Mouse (Mus musculus) testis, adult 2 months (tissue): ENCODE results near the gene Btbd18. TPM values are rescaled to one million over a fixed set of nuclear protein-coding genes. Genes with fewer than 3 reads are reported as not detected.

Experiments
- H3K27ac ChIP-seq: fragments of 200-500 bp; 2 replicates; pipeline ENCODE4 v1.5.1; 2012; ENCODE audit warnings: low read depth, low read length; ENCODE audit not compliant: control insufficient read depth, insufficient read depth
- H3K27me3 ChIP-seq: fragments of 200-500 bp; 2 replicates; pipeline ENCODE4 v1.6.1; 2012; ENCODE audit warnings: mild to moderate bottlenecking, low read length, moderate library complexity; ENCODE audit not compliant: control insufficient read depth, insufficient read depth
- H3K36me3 ChIP-seq: fragments of 200-500 bp; 2 replicates; pipeline ENCODE4 v1.6.1; 2012; ENCODE audit warnings: mild to moderate bottlenecking, low read length; ENCODE audit not compliant: control insufficient read depth, insufficient read depth
- H3K4me1 ChIP-seq: fragments of 200-500 bp; 2 replicates; pipeline ENCODE4 v1.6.1; 2012; ENCODE audit warnings: low read length; ENCODE audit not compliant: control insufficient read depth, insufficient read depth
- H3K4me3 ChIP-seq: fragments of 200-500 bp; 2 replicates; pipeline ENCODE4 v1.5.1; 2012; ENCODE audit warnings: low read depth, mild to moderate bottlenecking, low read length, moderate library complexity, mixed read lengths; ENCODE audit not compliant: control insufficient read depth
- CTCF ChIP-seq: fragments of 200-500 bp; IDR thresholded peaks from 2 replicates; pipeline ENCODE4 v1.5.1; 2012; ENCODE audit warnings: low read depth, mild to moderate bottlenecking, inconsistent platforms, low read length, moderate library complexity; ENCODE audit not compliant: control insufficient read depth, insufficient read depth, insufficient replicate concordance
- POLR2A ChIP-seq: fragments of 200-500 bp; IDR thresholded peaks from 2 replicates; pipeline ENCODE4 v1.6.1; 2012; ENCODE audit warnings: low read depth, mild to moderate bottlenecking, inconsistent platforms, low read length, moderate library complexity; ENCODE audit not compliant: control insufficient read depth
- polyA plus RNA-seq: library from polyadenylated mRNA; depleted of rRNA; stranded (reverse); fragments of >200 nt; gene quantifications from 2 replicates; pipeline ENCODE4 v1.2.3, GENCODE M21; 2012

Gene Btbd18
- polyA plus RNA-seq, 1 experiment: 4.2 TPM

- Histone ChIP-seq H3K27me3 (no peaks in the 10 kb centered on the region), H3K27ac (peak overlapping the region; percentile 39)
- no peak for TF ChIP-seq POLR2A
- TF ChIP-seq CTCF: no peak
Observed at GRCm38 (mm10) chr2:84682605-84683183, 23.8 kb downstream of the Btbd18 start.

GRCm38 (mm10) chr2:84688080-84688844, 29.4 kb downstream of the Btbd18 start:
- no peak for TF ChIP-seq POLR2A
- TF ChIP-seq CTCF: no peak
- no peaks in the 10 kb centered on the region for H3K27me3 ChIP-seq
- H3K4me1 ChIP-seq: no peaks in the 10 kb centered on the region
- peaks cover 2% of the 10 kb centered on the region; the same call in 1 of the 2 replicates for H3K36me3 ChIP-seq
- H3K27ac ChIP-seq: no peak overlapping the region; the same call in 1 of the 2 replicates
- no peak overlapping the region for H3K4me3 ChIP-seq

More at GRCm38 (mm10) chr2:84682605-84683183, 23.8 kb downstream of the Btbd18 start:
- H3K36me3 ChIP-seq: no peaks in the 10 kb centered on the region; the same call in 1 of the 2 replicates
- H3K4me1 ChIP-seq: no peaks in the 10 kb centered on the region; the same call in 1 of the 2 replicates
- no peak overlapping the region for H3K4me3 ChIP-seq

DNA sequence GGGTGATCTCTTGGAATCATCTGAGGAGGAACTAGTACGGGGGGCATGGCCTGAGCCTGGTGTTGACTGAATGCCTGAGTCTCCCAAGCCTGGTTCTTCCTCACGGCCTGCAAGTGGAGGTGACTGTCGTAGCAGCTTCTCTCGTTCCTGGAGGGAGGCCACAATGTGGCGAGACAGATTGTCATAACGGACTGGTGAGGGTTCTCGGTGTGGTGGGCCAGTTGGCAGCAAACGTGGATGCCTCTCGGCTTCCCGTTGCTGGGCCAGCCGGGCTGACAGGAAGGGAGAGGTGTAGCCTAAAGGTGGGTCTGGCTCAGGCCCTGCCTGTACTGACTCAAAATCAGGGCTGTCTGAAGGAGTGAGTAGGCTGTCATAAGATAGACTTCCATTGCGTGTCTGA, 31.2 kb downstream of the Btbd18 start:
- H3K27ac ChIP-seq: no peak overlapping the region
- no peaks in the 10 kb centered on the region for H3K4me1 ChIP-seq
- H3K27me3 ChIP-seq: no peaks in the 10 kb centered on the region
- TF ChIP-seq POLR2A (no peak), CTCF (no peak)
- no peak overlapping the region for H3K4me3 ChIP-seq
- H3K36me3 ChIP-seq: peaks cover 4% of the 10 kb centered on the region

- H3K4me3 ChIP-seq: no peak overlapping the region
- TF ChIP-seq CTCF: no peak
- TF ChIP-seq POLR2A: no peak
- no peaks in the 10 kb centered on the region for H3K4me1 ChIP-seq
- H3K27me3 ChIP-seq: no peaks in the 10 kb centered on the region
- H3K36me3 ChIP-seq: peaks cover 6% of the 10 kb centered on the region
- H3K27ac ChIP-seq: no peak overlapping the region
Observed at GRCm38 (mm10) chr2:84695007-84695695, 36.3 kb downstream of the Btbd18 start.

DNA sequence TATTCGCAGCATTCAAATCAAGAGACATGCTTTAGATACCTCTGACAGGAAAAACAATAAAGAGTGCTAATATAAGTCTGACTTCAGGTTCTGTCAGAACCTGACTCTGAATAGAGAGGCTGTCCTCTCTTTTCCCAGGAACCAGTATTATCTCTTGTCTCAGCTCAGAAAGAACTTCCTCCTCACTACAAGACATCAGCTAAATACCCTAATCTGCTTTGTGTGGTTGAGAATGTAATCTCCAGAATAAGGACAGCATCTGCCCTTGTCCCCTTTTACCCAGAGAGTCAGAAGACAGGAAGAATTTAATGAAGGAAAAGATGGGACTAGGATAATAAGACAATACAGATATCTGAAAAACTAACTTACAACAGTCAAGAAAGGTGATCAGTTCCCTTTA, 44.6 kb downstream of the Btbd18 start:
- H3K36me3 ChIP-seq: peaks cover 1% of the 10 kb centered on the region; the same call in 1 of the 2 replicates
- H3K4me3 ChIP-seq: no peak overlapping the region
- no peaks in the 10 kb centered on the region for H3K27me3 ChIP-seq
- no peak overlapping the region for H3K27ac ChIP-seq
- no peak for TF ChIP-seq CTCF
- TF ChIP-seq POLR2A: no peak
- no peaks in the 10 kb centered on the region for H3K4me1 ChIP-seq

DNA sequence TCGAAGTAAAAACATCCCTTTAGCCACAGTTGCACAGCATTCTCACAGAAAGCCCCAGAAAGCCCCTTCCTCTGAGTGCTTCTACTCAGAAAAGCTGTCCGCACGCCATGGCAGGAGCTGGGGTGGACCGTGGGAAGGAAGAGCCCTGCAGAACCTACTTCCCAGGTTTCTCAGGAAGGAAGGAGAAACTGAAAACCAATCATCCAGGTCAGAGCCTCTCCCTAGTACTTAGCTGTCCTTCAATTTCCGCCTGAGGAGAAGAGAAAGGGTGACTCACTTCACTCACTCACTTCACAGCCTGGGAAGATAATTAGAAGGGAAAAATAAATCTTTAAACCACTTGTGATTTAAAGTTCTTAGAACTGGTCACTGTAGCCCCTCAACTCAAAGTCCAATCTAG, 45.5 kb downstream of the Btbd18 start:
- no peak for TF ChIP-seq CTCF
- TF ChIP-seq POLR2A: no peak
- Histone ChIP-seq H3K36me3 (peaks cover 1% of the 10 kb centered on the region; the same call in 1 of the 2 replicates), H3K4me1 (no peaks in the 10 kb centered on the region), H3K4me3 (no peak overlapping the region), H3K27me3 (no peaks in the 10 kb centered on the region), H3K27ac (no peak overlapping the region)

DNA sequence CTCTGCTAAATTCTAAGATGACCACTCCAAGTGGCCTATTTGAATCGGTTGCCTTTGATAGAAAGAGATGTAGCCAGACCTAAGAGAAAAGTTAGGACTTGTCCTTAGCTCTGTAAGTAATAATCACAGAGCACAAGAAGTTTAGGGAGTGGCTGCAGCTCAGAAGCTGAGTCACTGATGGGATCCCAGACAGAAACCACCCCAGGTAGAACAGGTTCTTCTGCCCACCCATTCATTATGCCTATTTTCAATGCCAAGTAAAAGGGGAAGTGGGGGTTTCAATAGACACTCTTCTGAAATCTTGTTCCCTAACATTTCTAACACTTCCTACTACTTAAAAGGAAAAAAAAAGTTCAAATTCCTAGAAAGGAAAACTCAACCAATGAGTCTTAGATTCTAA, 46.4 kb downstream of the Btbd18 start:
- Histone ChIP-seq H3K4me1 (no peaks in the 10 kb centered on the region), H3K36me3 (peaks cover 4% of the 10 kb centered on the region), H3K4me3 (no peak overlapping the region), H3K27me3 (no peaks in the 10 kb centered on the region), H3K27ac (no peak overlapping the region)
- TF ChIP-seq CTCF: no peak
- no peak for TF ChIP-seq POLR2A
